Mouse (Mus musculus) 3T3-L1 (cell line): ENCODE data around the gene Mrpl42.

Experiments used
- DNase-seq: peaks from one replicate; pipeline ENCODE4 v3.0.0-alpha.2; 2015; ENCODE audit warnings: low read depth, low spot score

The Mrpl42 gene

GRCm38 (mm10) chr10:95515293-95515931, 13.7 kb upstream of the Mrpl42 start:
- DNase-seq: peak; percentile 45

- peak; percentile 94 for DNase-seq
Observed at GRCm38 (mm10) chr10:95514656-95515292, 13.0 kb upstream of the Mrpl42 start, which contains the start of gene Ube2n. TSS of gene Ube2n (plus strand) at chr10:95515145.

GRCm38 (mm10) chr10:95513768-95514556, 12.2 kb upstream of the Mrpl42 start:
- peak; percentile 21 for DNase-seq

- DNase-seq: no peak
Observed at GRCm38 (mm10) chr10:95512635-95513034, 10.9 kb upstream of the Mrpl42 start.

- DNase-seq: no peak
Observed at GRCm38 (mm10) chr10:95509263-95509662, 7.5 kb upstream of the Mrpl42 start.

- DNase-seq: peak; percentile 56
Observed at GRCm38 (mm10) chr10:95508793-95509192, 7.1 kb upstream of the Mrpl42 start.

GRCm38 (mm10) chr10:95508126-95508525, 6.4 kb upstream of the Mrpl42 start:
- DNase-seq: peak; percentile 61

GRCm38 (mm10) chr10:95504341-95504740, 2.6 kb upstream of the Mrpl42 start:
- no peak for DNase-seq

GRCm38 (mm10) chr10:95503443-95504235, 1.9 kb upstream of the Mrpl42 start:
- DNase-seq: no peak

GRCm38 (mm10) chr10:95501033-95501432, 707 bp downstream of the Mrpl42 start:
- peak; percentile 30 for DNase-seq

- DNase-seq: no peak
Observed at GRCm38 (mm10) chr10:95494268-95494667, 7.5 kb downstream of the Mrpl42 start.

GRCm38 (mm10) chr10:95489653-95490052, 12.1 kb downstream of the Mrpl42 start:
- peak; percentile 43 for DNase-seq

- no peak for DNase-seq
Observed at GRCm38 (mm10) chr10:95477516-95477915, 24.2 kb downstream of the Mrpl42 start.

- DNase-seq: peak; percentile 89
Observed at GRCm38 (mm10) chr10:95475923-95476322, 25.8 kb downstream of the Mrpl42 start.

- DNase-seq: no peak
Observed at GRCm38 (mm10) chr10:95471889-95472547, 29.7 kb downstream of the Mrpl42 start.

- DNase-seq: peak; percentile 61
Observed at GRCm38 (mm10) chr10:95471186-95471585, 30.6 kb downstream of the Mrpl42 start.

GRCm38 (mm10) chr10:95468894-95469293, 32.8 kb downstream of the Mrpl42 start:
- no peak for DNase-seq

GRCm38 (mm10) chr10:95465485-95465896, 36.2 kb downstream of the Mrpl42 start:
- DNase-seq: peak; percentile 26

GRCm38 (mm10) chr10:95464527-95464926, 37.2 kb downstream of the Mrpl42 start:
- DNase-seq: no peak

- DNase-seq: no peak
Observed at GRCm38 (mm10) chr10:95462231-95462630, 39.5 kb downstream of the Mrpl42 start.

GRCm38 (mm10) chr10:95461053-95461553, 40.6 kb downstream of the Mrpl42 start:
- no peak for DNase-seq
